Mouse (Mus musculus) CD4-positive, CD25-positive, alpha-beta regulatory T cell, adult 4 months (primary cell): ENCODE measurements around the gene Rgsl1. TPM values are rescaled to one million over a fixed set of nuclear protein-coding genes. Genes with fewer than 3 reads are reported as not detected.
A peak's percentile ranks its signal among the peaks of the same experiment; 100 is the strongest.
"Not testable (repeated sequence)": the region's sequence is repeated elsewhere in the genome, so short reads cannot be mapped to it uniquely, and the experiment has no call there.

Experiments used
- ATAC-seq: one replicate; pipeline ENCODE4 v1.8.0; 2017
- polyA plus RNA-seq, 2 experiments: library from polyadenylated mRNA; unstranded; fragments of 100-300 nt; shearing (Covaris generic); gene quantifications; one replicate each; pipeline ENCODE4 v1.2.1; 2017

Gene Rgsl1
- polyA plus RNA-seq = under 1 TPM in 1 of 2 experiments, not detected in 1; 0.20 TPM

DNA sequence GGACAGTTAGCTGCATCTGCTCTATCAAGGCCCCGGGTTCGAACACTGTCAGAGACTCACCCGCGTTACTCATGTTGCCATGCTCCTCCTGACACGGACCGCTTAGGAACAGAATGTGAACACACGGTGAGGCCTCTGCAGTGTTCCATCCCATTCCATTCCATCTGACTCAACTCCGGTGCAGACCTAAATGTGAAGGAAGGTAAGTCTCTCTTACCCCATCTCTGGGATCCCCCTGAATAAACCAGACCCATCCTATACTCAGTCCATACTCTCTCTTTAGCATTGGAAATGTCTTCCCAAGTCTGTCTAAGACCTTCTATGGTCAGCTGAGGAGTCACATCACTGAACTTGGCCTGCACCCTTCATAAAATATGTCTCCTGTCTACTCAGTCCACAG lies at the start of gene Rgsl1:
Gene Rgsl1 (minus strand): TSS at position 101 of the 400 bp plus-strand sequence.
- no peak for ATAC-seq

DNA sequence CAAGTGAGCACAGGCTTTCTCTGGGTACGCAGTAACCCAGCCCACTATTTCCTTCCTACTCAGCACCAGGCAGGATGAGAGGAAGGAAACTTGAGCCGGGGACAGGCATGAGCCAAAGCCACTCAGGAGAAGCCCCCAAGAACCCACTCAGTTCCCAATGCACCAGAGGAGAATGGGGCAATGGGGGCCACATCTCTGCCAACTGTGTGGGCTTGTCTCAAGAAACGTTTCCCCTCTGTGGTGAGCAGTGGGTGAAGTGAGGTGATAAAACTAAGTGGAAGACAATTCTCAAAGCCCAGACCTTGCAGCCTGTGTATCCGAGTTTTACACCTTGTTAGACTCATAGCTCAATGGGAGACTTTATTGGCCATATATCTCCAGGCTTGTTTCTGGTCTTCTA lies 47.5 kb upstream of the Rgsl1 start, which contains the start of gene Teddm1a:
Gene Teddm1a (plus strand): TSS at position 301 of the 400 bp plus-strand sequence.
- ATAC-seq = no peak

- no peak for ATAC-seq
These were observed 46.2 kb upstream of the Rgsl1 start for GRCm38 (mm10) chr1:153890121-153890520.

DNA sequence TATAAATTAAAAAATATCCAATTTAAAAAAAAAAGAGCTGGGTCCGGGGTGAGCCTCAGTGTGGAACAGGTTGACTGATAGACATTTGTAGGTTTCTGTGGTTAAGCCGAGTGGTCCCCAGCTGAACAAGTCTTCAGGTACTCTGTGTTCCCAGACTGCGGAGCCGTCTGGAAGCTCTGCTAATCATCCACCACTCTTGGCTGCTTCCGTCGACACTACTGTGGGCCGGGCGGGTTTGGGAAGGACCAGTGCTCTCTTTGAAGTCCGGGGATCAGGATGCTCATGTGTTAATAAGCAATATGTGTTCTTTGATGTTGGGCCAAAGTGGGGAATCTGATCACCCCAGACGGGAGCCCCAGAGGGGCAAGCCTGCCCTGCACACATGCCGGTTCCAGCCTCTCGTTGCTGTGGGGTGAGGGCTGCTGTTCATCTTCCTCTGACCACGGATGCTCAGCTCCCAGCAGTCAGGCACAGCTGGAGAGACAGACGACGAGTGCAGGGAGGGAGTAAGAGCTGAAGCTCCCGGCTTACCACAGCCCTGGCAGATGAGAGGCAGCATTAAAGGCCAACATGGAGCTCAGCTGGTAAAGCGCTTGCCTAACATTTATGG lies 42.2 kb upstream of the Rgsl1 start:
- ATAC-seq = no peak

GRCm38 (mm10) chr1:153880391-153880790 lies 36.4 kb upstream of the Rgsl1 start:
- not testable (repeated sequence) for ATAC-seq

GRCm38 (mm10) chr1:153874045-153874444 lies 30.1 kb upstream of the Rgsl1 start, which contains the start of gene Teddm1b:
Gene Teddm1b (plus strand): TSS chr1:153874345.
- no peak for ATAC-seq

- ATAC-seq = no peak
These were observed 12.0 kb upstream of the Rgsl1 start for GRCm38 (mm10) chr1:153855946-153856345.

- not testable (repeated sequence) for ATAC-seq
These were observed 8.8 kb upstream of the Rgsl1 start for GRCm38 (mm10) chr1:153852696-153853095.

DNA sequence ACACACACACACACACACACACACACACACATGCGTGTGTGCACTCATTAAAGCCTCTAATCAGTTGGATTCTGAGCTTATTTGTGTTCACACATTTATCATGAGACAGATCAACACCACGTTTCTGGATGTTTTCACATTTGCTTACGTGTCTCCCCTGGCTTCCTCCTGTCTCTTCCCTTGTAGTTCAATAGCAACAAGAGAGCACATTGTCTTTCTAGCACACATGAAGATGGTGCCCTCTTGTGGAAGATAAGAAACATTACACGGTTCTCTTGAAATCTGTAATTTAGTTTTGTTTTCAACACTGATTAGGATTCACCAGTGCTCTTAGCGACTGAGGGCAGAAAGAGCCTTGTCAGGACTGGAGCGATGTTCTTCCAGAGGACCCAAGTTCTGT lies 2.9 kb upstream of the Rgsl1 start:
- peak; percentile 85 for ATAC-seq

DNA sequence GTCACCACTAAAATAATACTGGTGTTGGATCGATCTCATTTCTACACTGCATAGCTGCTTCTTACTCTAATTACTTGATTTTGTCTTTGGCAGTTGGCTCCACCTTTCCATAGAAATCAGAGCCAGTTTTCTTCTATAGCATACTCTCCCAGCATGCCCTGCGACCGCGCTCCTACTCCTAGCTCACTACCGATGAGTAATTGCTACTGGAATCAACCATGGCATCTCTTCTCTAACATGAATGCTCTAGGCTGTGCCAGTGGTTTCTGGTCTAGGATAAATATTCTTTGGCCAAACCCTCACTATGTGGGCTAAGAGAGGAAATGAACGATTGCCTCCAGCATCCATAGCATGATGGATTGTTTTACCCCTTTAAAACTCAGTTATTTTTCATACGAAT lies 2.5 kb upstream of the Rgsl1 start:
- no peak for ATAC-seq

DNA sequence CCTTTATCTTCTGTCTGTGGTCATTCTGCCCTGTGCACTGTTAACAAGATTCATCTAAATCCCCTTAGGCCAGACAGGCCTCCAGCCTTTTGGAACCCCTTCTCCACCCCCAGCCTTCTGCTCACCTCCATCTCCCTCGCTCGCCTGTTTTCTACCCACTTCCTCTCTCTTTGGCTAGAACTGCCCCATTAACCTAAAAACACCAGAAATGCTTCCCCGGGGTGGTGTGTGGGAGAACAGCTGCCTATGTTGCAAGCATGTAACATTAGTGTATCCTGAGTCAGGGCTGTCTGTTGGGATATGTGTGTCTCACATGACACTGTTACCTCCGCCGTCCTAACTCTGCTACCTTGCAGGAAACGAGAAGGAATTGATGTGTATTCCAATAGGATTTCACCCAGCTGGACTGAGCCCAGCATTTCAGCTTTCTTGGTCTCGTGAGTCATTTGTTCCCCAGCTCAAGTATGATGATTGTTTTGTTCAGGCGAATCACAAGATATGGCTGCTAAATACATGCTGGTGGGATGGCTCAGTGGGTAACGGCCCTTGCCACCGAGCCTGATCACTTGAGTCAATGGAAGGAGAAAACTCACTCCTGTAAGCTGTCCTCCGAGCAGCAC lies 1.7 kb downstream of the Rgsl1 start:
- ATAC-seq = no peak

- ATAC-seq = no peak
These were observed 7.9 kb downstream of the Rgsl1 start for GRCm38 (mm10) chr1:153836036-153836435.

DNA sequence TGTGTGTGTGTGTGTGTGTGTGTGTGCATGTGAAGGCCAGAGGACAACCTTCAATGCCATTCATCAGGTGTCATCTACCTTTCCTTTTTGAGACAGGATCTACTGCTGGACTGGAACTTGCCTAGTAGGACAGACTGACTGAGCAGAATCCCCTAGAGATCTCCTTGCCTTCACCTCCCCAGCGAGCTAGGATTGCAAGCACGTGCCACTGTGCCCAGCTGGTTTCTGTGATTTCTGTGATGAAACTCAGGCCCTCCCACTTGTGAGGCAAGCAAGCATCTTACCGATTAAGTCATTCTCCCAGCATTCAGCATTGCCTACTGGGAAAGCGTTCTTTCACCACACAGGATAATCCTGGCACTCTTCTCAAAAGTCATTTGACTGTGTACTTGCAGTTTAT lies 13.2 kb downstream of the Rgsl1 start:
- no peak for ATAC-seq

DNA sequence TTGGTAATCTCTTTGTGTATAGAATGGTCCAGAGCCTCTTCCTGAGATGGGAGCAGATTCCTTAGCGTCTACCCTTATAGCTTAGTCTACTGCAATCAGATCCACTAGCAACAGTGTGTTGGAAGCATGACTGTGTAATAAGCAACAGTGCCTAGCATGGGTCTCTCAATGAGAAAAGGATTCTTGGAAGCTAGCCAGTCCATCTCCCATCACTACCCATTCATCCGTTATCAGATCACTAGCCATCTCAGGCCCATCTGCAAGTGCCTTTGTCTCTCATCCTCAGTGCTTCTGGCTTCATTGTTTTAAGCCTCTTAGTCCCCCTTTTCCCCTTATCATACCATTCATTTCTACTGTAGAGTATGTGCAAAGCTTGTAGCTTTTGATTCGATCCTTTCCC lies 23.7 kb downstream of the Rgsl1 start:
- ATAC-seq = no peak

- ATAC-seq = no peak
These were observed 29.7 kb downstream of the Rgsl1 start for GRCm38 (mm10) chr1:153814278-153814677.

DNA sequence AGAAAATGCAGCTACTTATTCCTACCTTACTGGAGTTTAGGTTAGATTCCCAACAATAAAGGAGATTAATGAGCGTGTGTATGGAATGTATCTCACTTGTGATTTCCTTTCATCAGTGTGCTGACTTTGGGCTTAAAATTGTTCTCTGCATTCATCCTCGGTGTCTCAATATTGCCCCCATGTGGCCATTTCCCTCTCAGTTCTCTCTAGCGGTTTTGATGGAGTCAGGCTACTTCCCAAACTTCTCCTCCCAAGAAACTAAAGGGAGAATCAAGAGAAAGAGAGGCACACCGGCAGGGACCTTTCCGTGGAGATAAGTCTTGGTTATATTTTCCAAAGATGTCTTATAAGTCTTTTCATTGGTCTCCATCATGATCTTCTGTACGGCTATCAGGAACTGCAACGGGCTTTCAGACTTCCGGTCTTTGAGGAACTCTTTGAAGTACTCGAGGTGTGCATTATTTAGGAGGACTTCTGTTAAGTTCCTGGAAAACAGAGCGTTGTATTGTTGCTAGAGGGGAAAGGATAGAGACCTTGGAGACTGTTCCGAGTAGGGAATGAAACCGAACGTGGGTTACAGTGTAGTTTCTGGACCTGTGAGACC lies 36.5 kb downstream of the Rgsl1 start:
- ATAC-seq = peak; percentile 89

DNA sequence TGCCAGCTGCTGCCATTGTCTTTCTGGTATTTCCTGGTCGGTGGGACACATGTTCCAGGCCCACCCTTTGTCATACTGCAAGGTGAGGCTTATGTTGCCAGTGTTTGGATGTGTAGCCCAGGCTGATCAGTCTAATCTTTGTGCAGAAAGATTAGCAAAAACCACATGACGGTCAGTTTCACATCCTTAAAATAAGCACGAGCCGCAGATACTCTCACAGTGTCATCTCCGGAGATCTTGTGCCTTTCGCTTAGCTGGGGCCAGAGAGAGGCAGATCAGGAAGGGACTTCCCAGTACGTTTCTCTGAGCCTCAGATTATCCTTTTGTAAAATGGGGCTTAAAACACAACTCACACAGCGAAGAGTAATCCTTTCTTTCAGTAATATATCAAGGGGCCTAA lies 40.4 kb downstream of the Rgsl1 start:
- ATAC-seq = no peak

DNA sequence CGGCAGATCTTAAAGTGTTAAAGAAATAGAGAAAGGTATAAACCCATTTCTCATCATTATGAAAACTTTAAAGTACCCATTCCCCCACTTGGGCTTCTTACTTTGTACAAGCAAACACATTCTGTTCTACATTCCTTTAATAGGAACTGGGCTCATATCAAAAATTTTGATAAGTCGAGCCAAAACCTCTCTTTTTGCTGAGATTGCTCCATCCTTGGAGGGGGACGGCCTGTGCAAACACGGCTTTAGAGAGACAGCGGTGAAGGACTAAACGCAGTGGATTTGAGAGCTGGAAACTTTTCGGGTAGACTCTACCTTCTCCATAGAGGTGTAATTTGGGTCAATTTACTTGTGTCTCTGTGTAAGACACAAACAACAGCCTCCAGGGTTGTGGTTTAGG lies 41.3 kb downstream of the Rgsl1 start:
- ATAC-seq = no peak

DNA sequence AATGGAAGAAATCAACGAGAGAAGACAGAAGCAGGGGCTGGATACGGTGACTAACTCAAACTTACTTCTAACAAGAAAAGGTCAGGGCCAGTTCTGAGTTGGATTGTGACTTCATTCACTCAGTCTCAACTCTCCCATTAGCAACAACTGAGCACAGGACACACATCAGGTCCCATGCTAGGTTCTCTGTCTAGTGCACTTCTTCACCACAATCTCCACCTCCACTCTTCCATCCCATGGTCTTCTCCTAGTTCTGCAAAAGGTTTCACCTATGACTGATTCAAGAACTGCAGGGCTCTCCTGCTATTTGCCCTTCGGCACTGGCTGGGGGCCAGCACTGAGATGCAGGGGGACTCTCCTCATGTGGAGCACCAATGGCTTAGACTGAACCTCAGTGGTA lies 49.7 kb downstream of the Rgsl1 start:
- no peak for ATAC-seq

- ATAC-seq = no peak
These were observed 53.2 kb downstream of the Rgsl1 start for GRCm38 (mm10) chr1:153790708-153791107.

- no peak for ATAC-seq
These were observed 58.3 kb downstream of the Rgsl1 start for GRCm38 (mm10) chr1:153785608-153786007.

- ATAC-seq = no peak
These were observed 60.6 kb downstream of the Rgsl1 start for GRCm38 (mm10) chr1:153783339-153783738.

GRCm38 (mm10) chr1:153778205-153778604 lies 65.7 kb downstream of the Rgsl1 start:
- no peak for ATAC-seq

GRCm38 (mm10) chr1:153776257-153776656 lies 67.7 kb downstream of the Rgsl1 start:
- ATAC-seq = no peak
